Mouse (Mus musculus) left cerebral cortex, postnatal 4 days (tissue): ENCODE results near the gene Sugp1. TPM values are rescaled to one million over a fixed set of nuclear protein-coding genes. Genes with fewer than 3 reads are reported as not detected.
"Not testable (repeated sequence)": the region's sequence is repeated elsewhere in the genome, so short reads cannot be mapped to it uniquely, and the experiment has no call there.

Experiments used
- DNase-seq: peaks from one replicate; pipeline ENCODE4 v3.0.0-alpha.2; 2022
- intact Hi-C: fragments of 180-260 bp; cut with DNase I; formaldehyde crosslinking; loops from one replicate; pipeline ENCODE4 v1.15.1; 2025
- total RNA-seq, 2 experiments: library from RNA; stranded (reverse); gene quantifications; 2 replicates each; pipeline ENCODE4 v1.2.3; 2021

Gene Sugp1
- total RNA-seq, 2 experiments from 2014 or later, result 48.5 to 52.6 TPM

DNA sequence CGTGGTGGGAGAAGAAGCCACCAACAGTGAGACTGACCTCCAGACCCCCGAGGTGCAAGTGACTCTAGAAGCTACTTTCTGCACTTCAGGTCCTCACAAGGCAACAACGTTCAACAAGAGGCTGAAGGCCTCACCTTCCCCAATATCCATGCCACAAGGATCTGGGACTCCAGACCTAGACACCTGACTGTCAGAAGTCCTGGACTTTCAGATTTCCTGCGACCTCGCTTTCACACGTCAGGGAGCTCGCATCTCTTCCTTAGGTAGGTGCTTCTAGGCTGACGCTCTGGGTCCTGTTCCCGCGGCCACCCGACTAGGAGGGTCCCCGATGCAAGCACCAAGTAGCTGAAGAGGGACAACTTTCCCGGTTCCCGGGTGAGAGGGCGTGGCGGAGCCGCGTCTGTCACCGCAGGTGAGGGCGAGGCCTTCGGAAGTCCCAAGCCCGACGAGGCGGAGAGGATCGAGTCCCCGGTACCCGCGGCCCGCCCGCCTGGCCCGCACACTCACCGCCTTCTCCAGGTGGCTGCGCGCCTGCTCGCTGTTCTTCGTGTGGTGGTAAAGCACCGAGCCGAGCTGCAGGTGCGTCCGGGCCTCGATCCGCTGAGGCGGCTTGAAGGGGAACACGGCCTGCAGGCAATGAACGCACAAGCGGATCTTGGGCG is 597 bp upstream of the Sugp1 start:
- intact Hi-C loops, result no loop called here
- peak; percentile 15 for DNase-seq

DNA sequence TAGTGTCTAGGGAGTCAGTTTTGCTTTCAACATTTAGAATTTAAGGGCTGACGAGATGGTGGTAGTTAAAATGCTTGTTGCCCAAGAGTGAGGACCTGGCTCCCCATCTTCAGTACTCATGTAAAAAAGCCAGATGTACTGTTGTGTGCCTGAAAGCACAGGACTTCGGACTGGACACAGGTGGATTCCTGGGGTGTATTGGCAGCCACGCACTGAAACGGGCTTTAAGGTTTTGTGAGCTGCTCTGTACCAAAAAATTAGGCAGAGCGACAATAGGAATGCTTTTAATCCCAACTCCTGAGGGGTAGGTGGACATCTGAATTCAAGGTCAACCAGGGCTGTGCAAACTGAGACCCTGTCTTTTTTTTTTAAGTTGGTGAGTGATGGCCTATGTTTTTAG is 1.4 kb downstream of the Sugp1 start:
- intact Hi-C loops, result no loop called here
- no peak for DNase-seq

DNA sequence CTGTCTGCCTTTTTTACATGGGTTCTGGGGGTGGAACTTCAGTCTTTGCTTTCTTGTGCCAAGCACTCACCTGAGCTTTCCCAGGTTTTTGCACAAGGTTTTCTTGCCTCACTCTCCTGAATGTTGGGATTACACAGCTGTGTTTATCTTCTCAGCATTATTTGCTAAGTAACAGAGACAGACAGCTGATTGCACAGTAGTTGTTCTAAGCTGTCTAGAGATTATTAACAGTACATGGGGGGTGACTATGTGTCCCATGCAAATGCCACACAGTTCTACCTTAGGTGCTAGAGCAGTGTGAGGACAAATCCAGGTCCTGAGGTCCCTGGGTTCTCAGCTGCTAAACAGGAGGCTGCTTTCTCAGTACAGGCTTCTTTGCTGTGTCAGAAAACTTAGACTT is 7.0 kb downstream of the Sugp1 start:
- no peak for DNase-seq
- intact Hi-C loops, result no loop called here

DNA sequence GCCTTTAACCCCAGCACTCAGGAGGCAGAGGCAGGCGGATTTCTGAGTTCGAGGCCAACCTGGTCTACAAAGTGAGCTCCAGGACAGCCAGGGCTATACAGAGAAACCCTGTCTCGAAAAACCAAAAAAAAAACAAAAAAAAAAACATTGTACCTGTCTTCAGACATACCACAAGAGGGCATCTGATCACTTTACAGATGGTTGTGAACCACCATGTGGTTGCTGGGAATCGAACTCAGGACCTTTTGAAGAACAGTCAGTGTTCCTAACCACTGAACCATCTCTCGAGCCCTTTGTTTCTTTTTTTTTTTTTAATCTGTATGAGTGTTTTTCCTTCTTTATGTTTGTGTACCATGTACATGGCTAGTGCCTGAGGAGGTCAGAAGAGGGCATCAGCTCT is 7.8 kb downstream of the Sugp1 start:
- DNase-seq, intact Hi-C loops: not testable (repeated sequence)

DNA sequence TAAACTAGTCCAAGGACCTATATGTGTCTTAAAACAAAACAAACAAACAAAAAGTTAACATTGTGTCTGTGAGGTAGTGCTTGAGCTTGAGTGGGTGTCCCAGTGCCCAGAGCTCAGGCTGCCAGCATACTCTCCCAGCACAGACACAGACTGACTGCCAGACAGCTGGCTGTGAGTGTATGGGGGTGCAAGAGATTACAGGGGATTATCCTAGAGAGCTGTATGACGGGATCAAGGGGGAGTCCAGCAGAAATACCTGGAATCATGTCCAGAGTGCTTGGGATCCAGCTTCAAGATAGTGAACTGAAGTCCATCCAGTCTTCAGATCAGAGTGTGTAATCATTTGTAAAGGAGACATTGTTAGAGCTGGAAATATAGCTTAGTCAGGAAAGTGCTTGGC is 15.1 kb downstream of the Sugp1 start:
- DNase-seq, result no peak
- intact Hi-C loops, result no loop called here

DNA sequence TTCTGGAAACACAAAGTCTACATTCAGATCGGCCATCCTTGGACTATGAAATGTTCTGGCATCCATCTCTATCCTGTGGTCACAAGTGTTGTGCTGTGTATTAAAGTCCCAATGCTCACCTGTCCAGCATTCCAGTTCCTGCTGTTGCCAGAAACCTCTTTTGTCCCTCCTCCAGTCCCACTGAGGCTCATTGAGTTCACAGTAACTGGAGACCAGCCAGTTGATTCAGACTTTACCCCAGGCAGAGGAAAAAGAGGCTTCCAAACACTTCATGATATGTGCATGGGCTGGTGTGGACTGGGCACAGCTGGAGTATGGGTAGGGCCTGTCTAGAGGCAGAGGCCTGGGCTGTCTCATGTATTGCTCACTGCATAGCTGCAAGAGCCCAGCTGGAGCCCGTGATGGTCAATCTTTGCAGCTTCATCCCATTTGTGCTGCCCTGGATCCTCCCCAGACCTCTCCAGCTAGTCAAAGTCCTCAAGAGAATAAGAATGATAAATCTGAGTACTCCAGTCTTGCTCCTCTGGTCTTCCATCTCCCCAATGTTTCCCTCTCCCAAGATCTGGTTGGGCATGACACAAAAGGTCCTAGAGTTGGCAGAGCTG is 29.3 kb downstream of the Sugp1 start:
- DNase-seq, result no peak
- intact Hi-C loops, result no loop called here

DNA sequence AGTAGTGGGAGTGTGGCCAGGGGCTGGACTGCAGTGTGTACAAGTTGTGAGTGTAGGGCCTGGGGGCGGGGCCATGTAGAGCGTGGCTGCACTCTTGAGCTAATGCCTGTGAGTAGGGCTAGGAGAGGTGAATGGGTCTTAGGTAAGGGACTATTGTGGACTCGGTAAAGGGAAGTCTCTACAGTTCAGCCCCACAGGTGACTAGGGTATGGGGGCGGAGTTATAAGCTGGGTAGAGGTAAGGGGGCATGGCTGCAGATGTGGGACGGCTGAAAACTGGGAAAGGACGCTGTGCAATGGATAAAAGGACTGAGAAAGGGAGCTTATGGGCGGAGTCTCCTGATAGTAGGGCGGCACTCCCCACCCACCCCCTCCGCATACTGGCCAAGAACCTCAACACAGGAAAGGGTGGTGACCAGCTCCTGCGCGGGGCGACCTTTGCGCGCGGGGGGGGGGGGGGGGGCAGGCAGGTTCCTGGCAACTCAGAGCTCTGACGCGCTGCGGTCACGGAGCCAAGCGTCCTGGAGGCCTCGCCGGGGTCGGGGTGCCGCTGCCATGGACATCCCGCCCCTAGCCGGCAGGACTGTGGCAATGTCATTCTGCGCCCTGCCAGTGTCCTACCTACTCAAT is 29.9 kb downstream of the Sugp1 start, which contains the start of gene Tm6sf2:
TSS of gene Tm6sf2 (plus strand) at position 484 of the 629 bp plus-strand sequence.
- no peak for DNase-seq
- intact Hi-C loops, result no loop called here

DNA sequence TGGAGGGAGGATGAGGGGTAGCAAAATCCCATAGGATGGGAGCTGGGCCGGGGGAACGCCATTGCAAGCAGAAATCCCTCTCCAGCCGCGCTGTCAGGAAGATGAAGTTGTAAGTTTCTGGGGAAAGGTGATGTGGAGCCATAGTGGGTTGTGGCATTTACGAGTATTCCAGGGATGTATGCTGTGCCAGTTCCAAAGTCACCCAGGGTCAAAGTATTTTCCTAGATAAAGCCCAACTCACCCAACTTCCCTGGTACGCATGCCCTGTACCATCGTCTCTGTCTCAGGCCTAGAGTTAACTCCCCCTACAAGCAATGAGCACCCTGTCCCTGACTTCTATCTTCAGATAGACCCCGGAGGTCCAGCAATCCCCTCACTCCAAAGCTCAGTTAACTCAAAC is 30.5 kb downstream of the Sugp1 start:
- no peak for DNase-seq
- intact Hi-C loops, result no loop called here

DNA sequence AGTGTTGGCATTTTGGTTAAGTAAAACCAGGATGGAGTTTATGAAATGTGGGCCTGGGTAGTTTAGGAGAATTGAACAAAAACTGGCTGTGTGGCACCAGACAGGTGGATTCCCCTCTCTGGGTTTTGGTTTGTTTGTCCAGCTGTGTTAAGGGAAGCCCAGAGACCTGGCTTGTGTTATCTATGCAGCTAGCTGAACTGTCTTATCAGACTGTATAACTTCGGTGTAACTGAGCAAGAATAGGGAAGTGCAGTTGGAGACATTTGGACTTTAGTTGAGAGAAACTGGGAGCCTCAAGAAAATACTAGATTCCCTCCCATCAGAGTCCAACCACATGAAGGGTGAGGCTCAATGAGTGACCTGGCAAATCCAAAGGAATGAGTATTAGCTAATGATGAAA is 31.1 kb downstream of the Sugp1 start:
- no peak for DNase-seq
- intact Hi-C loops, result no loop called here

DNA sequence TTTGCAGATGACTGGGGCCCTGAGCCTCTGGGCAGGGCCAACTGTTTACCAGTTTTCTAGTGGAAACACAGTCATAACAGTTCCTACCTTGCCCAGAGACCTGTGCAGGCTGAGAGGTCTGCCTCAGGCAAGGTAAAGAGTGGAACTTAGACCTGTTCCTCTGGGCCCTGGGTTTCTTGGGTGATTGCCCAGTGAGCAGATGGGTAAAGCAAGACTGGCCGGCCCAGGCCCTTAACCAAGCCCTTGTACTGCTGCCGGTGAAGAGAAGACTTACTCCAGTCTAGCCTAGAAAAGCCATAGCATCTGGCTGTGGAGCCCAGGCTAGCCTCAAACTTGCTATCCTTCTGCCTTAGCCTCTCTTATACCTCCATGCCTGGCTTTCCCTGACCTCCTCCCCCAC is 39.4 kb downstream of the Sugp1 start:
- intact Hi-C loops, result loop anchor here (10.0 kb wide), 1 partner anchor 143 kb away; no protein-coding TSS in a partner anchor
- DNase-seq, result no peak

DNA sequence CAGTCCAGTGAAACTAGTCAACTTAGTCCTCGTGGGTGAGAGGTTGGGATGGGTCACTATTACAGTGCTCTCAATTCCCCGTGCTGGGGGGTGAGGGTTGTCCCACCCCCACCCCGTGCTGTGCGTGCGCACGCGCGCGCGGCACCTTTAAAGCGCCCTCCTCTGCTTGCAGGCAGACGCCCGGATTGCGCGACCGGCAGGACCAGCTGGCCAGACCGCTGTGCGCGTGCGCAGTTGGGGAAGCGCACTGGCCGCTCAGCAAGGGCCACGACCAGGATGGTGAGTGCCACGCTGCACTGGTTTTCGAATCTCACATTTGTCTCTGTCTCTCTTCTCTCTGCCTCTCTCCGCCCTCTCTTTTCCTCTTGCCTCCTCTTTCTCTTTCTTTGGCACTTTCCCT is 40.7 kb downstream of the Sugp1 start, which contains the start of gene Hapln4:
TSS of gene Hapln4 (plus strand) at position 173 of the 400 bp plus-strand sequence.
- DNase-seq, result peak; percentile 57
- intact Hi-C loops, result loop anchor here (10.0 kb wide), 1 partner anchor 142 kb away; no protein-coding TSS in a partner anchor

DNA sequence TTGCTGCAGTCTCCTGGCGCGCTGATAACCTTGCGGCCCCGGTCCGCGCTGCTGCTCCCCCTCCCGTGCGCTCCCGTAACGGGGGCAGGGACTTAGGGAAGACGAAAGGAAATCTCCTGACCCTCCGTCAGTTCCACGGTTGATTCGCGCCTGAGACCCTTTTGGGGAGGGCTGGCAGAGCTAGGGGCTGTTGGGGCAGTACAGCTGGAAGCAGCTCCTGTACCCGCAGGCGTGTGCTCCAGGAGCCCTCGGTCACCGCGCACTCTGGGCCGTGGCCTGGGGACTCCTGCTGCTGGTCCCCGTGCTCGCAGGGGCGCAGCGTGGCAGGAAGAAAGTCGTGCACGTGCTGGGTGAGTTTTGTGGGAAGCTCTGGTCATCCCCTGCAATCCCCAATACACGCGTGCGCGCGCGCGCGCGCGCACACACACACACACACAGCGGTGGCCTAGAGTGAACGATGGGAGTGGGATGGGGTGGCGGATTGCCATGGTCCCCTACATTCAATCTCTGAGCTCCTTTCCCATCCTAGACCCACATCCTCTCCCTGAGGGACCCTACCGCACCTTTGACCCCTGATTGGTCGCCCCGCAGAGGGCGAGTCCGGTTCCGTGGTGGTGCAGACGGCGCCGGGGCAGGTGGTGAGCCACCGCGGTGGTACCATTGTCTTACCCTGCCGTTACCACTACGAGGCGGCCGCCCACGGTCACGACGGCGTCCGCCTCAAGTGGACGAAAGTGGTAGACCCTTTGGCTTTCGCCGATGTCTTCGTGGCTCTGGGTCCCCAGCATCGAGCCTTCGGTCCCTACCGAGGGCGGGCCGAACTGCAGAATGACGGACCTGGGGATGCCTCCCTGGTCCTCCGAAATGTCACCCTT is 41.8 kb downstream of the Sugp1 start:
- intact Hi-C loops, result loop anchor here (10.0 kb wide), 1 partner anchor 140 kb away; no protein-coding TSS in a partner anchor
- no peak for DNase-seq

DNA sequence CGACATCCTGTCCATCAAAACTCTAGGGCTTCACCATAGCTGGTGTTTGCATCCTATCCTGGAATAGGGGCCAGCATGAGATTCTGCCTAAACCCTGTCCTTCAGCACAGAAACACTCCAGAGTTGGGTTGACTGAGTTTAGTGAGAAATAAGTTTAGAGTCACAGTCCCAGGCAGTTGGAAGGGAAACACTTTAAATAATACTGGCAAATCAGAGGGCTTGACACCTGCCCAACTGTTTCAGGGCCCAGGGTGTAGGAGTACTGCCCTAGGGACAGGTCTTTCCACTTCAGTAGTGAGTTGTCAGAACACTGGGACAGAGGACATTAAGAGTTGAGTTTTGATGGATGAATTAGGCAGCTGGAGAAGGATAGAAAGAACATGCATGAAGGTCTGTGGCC is 43.5 kb downstream of the Sugp1 start:
- intact Hi-C loops, result loop anchor here (10.0 kb wide), 1 partner anchor 139 kb away; no protein-coding TSS in a partner anchor
- no peak for DNase-seq

DNA sequence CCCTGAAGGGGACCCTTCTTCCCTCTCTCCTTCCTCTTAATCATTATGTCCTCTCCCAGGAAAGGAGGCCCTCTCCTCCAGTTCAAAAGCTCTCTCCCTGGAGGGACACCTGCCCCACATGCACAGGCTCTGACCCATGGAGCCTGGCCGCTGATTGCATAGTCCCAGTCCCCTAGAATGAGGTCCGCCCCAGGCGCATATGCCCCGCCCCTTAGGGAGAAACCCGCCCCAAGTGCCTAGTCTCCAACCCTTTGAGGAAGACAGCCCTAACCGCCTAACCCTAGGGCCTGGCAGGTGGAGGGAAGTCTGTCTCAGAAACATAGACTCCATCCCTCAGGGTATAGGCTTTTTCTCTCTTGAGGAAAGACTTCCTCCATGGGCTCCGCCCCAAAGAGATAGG is 44.6 kb downstream of the Sugp1 start:
- intact Hi-C loops, result loop anchor here (10.0 kb wide), 1 partner anchor 138 kb away; no protein-coding TSS in a partner anchor

DNA sequence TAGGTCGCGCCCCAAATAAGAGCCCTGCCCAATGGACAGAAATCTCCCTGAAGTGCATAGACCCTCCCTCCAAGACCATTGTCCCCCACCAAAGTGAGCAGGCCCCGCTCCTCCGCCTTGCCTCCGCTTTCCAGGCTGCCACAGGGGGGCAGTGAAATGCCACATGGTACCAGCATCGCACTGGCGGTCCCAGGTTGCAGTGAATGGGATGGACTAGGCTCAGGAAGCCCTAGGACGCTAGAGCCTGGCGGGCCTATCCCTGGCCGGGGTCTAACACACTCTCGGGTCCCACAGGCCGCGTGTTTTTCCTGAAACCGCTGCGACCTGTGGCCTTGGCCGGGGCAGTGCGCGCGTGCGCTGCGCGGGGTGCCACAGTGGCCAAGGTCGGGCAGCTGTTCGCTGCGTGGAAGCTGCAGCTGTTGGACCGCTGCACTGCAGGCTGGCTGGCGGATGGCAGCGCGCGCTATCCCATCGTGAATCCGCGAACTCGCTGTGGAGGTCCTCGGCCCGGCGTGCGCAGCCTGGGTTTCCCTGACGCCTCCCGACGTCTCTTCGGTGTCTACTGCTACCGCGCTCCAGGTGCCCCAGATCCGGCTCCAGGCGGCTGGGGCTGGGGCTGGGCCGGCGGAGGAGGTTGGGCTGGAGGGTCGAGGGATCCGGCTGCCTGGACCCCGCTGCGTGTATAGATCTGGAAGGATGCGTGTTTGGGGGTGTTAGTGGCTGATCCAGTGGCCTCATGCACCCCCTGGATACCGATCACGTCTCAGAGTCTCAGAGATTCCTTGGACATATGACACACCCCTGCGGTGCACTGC is 45.4 kb downstream of the Sugp1 start:
- DNase-seq, result peak; percentile 66
- intact Hi-C loops, result loop anchor here (10.0 kb wide), 1 partner anchor 137 kb away; no protein-coding TSS in a partner anchor

More for the DNA sequence above, 44.6 kb downstream of the Sugp1 start:
- no peak for DNase-seq

DNA sequence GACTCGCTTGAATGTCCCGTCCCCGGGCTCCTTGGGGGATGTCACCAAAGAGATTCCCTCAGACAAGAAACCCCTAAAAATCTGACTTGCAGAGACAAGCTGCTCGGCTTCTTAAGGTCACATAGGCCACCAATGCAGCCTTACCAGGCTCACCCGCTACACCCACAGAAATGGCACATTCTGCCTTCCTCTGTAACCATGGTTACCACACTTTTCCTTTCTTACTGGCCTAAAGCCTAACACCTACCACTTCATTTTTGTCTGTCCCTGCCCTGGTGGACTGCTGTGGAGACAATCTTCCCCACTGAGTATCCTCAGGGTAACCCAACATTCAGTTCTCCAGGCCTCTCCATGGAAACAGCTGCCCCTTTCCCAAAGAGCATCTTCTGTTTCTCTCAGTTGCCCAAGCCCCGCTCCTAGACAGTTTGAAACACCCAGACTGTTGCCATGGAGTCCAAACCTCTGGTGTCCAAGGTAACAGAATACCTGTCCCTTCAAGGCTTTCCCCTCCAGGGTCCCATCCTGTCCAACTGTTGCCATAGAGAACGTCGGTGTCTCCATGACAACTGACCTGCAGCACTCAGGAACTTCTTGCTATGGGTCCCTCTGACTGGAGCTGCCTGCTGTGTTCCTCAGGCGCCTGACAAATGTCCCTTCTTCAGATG is 46.8 kb downstream of the Sugp1 start:
- intact Hi-C loops, result loop anchor here (10.0 kb wide), 1 partner anchor 135 kb away; no protein-coding TSS in a partner anchor
- no peak for DNase-seq

DNA sequence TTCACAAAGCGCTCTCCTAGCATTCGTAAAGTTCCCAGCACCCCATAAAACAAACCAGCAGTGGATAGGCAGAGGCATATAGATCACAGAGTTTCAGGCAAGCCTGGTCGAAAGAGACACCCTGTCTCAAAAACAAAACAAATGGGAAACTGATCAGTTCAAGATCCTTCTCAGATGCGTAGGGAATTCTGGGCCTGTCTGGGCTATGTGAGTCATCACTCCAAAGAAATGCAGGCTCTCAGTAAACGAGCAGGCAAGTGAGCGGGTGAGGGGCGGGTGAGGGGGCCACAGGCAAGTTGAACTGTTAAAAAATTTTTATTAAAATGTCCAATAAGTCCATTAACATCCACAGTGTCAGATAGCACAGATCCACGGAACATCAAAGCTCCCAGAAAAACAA is 50.2 kb downstream of the Sugp1 start:
- no peak for DNase-seq
- intact Hi-C loops, result no loop called here

DNA sequence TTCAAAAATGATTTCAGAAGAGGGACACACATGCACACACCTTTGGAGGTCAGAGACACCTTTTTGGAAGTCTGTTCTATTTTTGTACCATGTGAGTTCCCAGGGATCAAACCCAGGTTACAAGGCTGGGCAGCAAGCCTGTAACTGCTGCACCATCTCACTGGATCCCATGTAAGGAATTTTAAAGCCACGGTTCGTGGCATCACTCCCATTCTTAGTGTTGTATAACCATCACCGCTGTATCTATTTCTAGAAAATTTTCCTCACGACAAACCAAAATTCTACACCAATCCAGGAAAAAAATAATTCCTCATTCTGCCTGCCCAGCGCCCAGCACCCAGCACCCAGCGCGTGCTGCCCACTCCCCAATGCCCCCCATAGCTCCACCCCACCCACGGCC is 56.7 kb downstream of the Sugp1 start:
- DNase-seq, result no peak
- intact Hi-C loops, result no loop called here

DNA sequence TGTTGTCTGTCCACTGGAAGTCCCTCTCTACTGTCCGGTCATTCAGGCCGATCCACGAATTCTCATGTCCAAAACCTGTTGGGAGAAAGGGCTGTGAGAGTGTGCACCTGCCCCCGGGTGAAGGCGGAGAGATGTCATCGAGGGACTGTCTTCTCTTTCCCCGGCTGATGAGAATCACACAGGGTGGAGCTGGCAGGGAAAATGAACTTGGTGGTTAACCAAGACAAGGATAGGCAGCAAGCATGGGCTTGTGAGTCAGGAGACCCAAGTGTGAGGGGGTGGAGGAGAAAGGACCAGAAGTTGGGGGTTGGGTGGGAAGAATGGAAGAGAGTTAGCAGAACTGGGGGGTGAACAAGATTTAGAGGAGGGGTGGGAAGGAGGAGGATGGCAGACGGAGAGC is 57.6 kb downstream of the Sugp1 start:
- intact Hi-C loops, result no loop called here
- DNase-seq, result no peak
